Mouse (Mus musculus): ENCODE results near the gene BC052040. TPM values are rescaled to one million over a fixed set of nuclear protein-coding genes. Genes with fewer than 3 reads are reported as not detected.
A peak's percentile ranks its signal among the peaks of the same experiment; 100 is the strongest.

Gene BC052040
- polyA plus RNA-seq, 1 experiment: 3.8 TPM

DNA sequence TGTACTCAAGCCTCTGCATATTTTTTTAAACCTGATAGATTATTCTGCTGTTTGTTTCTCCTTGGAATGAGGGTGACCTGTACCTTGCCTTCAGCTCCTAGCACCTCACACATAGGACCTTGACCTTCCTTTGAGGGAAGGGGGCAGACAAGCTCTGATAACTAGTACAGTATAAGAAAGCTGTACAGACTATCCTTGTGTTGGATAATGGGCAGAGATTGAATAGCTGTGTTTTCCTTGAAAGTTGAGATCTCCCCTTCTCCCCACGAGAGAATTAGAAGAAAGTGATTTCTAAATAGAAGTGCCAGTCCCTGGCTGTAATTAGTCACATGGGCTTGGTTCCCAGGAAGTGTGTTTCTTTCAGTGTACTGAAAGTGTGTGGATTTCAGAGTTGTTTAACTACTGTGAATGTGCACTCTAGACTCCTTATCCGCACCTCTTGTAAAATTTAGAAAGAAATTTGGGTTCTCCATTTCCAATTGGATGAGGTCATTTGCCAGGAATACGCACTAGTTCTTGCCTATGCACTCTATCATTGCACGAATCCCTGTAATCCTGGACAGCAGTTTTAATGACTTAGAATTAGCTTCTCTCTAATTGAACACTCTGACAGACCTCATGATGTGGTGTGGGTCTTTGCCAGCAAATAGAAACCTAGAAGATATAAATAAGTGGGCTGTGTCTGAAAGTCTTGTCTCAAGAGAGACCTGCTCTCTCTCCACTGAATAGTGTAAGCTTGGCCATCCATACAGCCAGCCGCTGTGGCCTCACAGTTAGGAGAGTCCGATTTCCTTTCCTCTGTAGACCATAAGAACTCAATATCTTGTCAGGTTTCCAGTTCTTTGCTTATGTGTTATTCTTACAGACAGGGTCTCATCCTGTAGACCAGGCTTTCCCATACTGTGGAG is 79.0 kb downstream of the BC052040 start:
- WGBS: 94% methylated on average over 6 of the region's 6 CpGs
- no peaks in the 10 kb centered on the region for H3K36me3 ChIP-seq (ENCODE audit: control insufficient read depth, insufficient read depth, low read length)
- TF ChIP-seq POLR2A (IDR thresholded peaks at IDR 0.05; ENCODE audit: control insufficient read depth, extremely low read depth, insufficient read depth, low read length, poor library complexity) (no peak), CTCF (IDR thresholded peaks at IDR 0.05; ENCODE audit: borderline replicate concordance, control insufficient read depth, extremely low read depth, insufficient read depth, low read length, poor library complexity) (no peak)
- no peak for DNase-seq
- no peaks in the 10 kb centered on the region for H3K27me3 ChIP-seq (ENCODE audit: control insufficient read depth, insufficient read depth, low read length)
- no peaks in the 10 kb centered on the region for H3K4me1 ChIP-seq (replicated peaks; ENCODE audit: control insufficient read depth, insufficient read depth, low read length)
- H3K4me3 ChIP-seq (ENCODE audit: control insufficient read depth, insufficient read depth, low read length): no peak overlapping the region
- H3K27ac ChIP-seq (ENCODE audit: control insufficient read depth, insufficient read depth, low read length): no peak overlapping the region

- DNase-seq: peak; percentile 45
- Histone ChIP-seq H3K4me3 (ENCODE audit: control insufficient read depth, insufficient read depth, low read length) (no peak overlapping the region), H3K4me1 (replicated peaks; ENCODE audit: control insufficient read depth, insufficient read depth, low read length) (peaks cover 7% of the 10 kb centered on the region), H3K27me3 (ENCODE audit: control insufficient read depth, insufficient read depth, low read length) (no peaks in the 10 kb centered on the region), H3K36me3 (ENCODE audit: control insufficient read depth, insufficient read depth, low read length) (no peaks in the 10 kb centered on the region), H3K27ac (ENCODE audit: control insufficient read depth, insufficient read depth, low read length) (no peak overlapping the region)
- WGBS: 1% methylated on average over 2 of the region's 2 CpGs
- TF ChIP-seq CTCF (IDR thresholded peaks at IDR 0.05; ENCODE audit: borderline replicate concordance, control insufficient read depth, extremely low read depth, insufficient read depth, low read length, poor library complexity) (no peak), POLR2A (IDR thresholded peaks at IDR 0.05; ENCODE audit: control insufficient read depth, extremely low read depth, insufficient read depth, low read length, poor library complexity) (no peak)
These were observed 86.0 kb downstream of the BC052040 start for GRCm38 (mm10) chr2:115667516-115667915.

DNA sequence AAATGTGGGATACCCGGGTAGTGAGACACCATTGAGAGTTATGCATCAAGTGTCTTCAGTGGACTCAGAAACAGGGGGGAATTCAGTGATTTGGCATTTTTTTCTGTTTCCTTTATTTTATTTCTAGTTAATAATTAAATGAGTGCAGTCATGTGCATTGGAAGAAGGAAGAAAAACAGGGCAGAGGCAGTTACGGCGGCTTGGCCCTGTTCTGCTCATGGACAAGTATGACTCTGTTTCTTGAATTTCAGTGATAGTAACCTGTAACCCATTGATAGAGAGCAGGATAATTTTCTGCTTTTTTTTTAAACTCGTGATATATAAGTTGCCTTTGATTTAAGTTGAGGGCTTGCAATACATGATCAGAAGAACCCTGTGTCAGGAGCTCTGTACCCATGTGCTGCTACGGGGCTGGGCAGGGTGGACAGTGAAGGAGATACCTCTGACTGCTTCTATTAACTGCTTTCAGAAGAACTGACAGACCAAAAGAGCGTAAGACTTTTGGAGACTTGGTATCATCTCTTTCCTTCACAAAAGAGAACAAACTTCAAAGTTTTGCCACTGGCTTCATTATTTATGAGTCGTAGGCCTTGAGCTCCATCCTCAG is 91.6 kb downstream of the BC052040 start:
- no peaks in the 10 kb centered on the region for H3K27me3 ChIP-seq (ENCODE audit: control insufficient read depth, insufficient read depth, low read length)
- H3K4me1 ChIP-seq (replicated peaks; ENCODE audit: control insufficient read depth, insufficient read depth, low read length): no peaks in the 10 kb centered on the region
- TF ChIP-seq POLR2A (IDR thresholded peaks at IDR 0.05; ENCODE audit: control insufficient read depth, extremely low read depth, insufficient read depth, low read length, poor library complexity) (no peak), CTCF (IDR thresholded peaks at IDR 0.05; ENCODE audit: borderline replicate concordance, control insufficient read depth, extremely low read depth, insufficient read depth, low read length, poor library complexity) (no peak)
- H3K4me3 ChIP-seq (ENCODE audit: control insufficient read depth, insufficient read depth, low read length): no peak overlapping the region
- DNase-seq: no peak
- H3K27ac ChIP-seq (ENCODE audit: control insufficient read depth, insufficient read depth, low read length): no peak overlapping the region
- WGBS: 96% methylated on average over 7 of the region's 7 CpGs
- H3K36me3 ChIP-seq (ENCODE audit: control insufficient read depth, insufficient read depth, low read length): no peaks in the 10 kb centered on the region

- TF ChIP-seq POLR2A (IDR thresholded peaks at IDR 0.05; ENCODE audit: control insufficient read depth, extremely low read depth, insufficient read depth, low read length, poor library complexity) (no peak), CTCF (IDR thresholded peaks at IDR 0.05; ENCODE audit: borderline replicate concordance, control insufficient read depth, extremely low read depth, insufficient read depth, low read length, poor library complexity) (no peak)
- Histone ChIP-seq H3K36me3 (ENCODE audit: control insufficient read depth, insufficient read depth, low read length) (no peaks in the 10 kb centered on the region), H3K27ac (ENCODE audit: control insufficient read depth, insufficient read depth, low read length) (no peak overlapping the region), H3K27me3 (ENCODE audit: control insufficient read depth, insufficient read depth, low read length) (no peaks in the 10 kb centered on the region), H3K4me3 (ENCODE audit: control insufficient read depth, insufficient read depth, low read length) (no peak overlapping the region), H3K4me1 (replicated peaks; ENCODE audit: control insufficient read depth, insufficient read depth, low read length) (no peaks in the 10 kb centered on the region)
- WGBS: 89% methylated on average over 5 of the region's 5 CpGs
- no peak for DNase-seq
These were observed 97.3 kb downstream of the BC052040 start for GRCm38 (mm10) chr2:115678786-115679185.

- H3K27ac ChIP-seq (ENCODE audit: control insufficient read depth, insufficient read depth, low read length): no peak overlapping the region
- H3K4me3 ChIP-seq (ENCODE audit: control insufficient read depth, insufficient read depth, low read length): no peak overlapping the region
- no peaks in the 10 kb centered on the region for H3K36me3 ChIP-seq (ENCODE audit: control insufficient read depth, insufficient read depth, low read length)
- no peaks in the 10 kb centered on the region for H3K4me1 ChIP-seq (replicated peaks; ENCODE audit: control insufficient read depth, insufficient read depth, low read length)
- TF ChIP-seq CTCF (IDR thresholded peaks at IDR 0.05; ENCODE audit: borderline replicate concordance, control insufficient read depth, extremely low read depth, insufficient read depth, low read length, poor library complexity) (no peak), POLR2A (IDR thresholded peaks at IDR 0.05; ENCODE audit: control insufficient read depth, extremely low read depth, insufficient read depth, low read length, poor library complexity) (no peak)
- WGBS: 94% methylated on average over 3 of the region's 3 CpGs
- no peaks in the 10 kb centered on the region for H3K27me3 ChIP-seq (ENCODE audit: control insufficient read depth, insufficient read depth, low read length)
- no peak for DNase-seq
These were observed 103.7 kb downstream of the BC052040 start for GRCm38 (mm10) chr2:115685250-115685649.

- DNase-seq: no peak
- TF ChIP-seq POLR2A (IDR thresholded peaks at IDR 0.05; ENCODE audit: control insufficient read depth, extremely low read depth, insufficient read depth, low read length, poor library complexity) (no peak), CTCF (IDR thresholded peaks at IDR 0.05; ENCODE audit: borderline replicate concordance, control insufficient read depth, extremely low read depth, insufficient read depth, low read length, poor library complexity) (no peak)
- no peak overlapping the region for H3K27ac ChIP-seq (ENCODE audit: control insufficient read depth, insufficient read depth, low read length)
- no peaks in the 10 kb centered on the region for H3K27me3 ChIP-seq (ENCODE audit: control insufficient read depth, insufficient read depth, low read length)
- no peaks in the 10 kb centered on the region for H3K4me1 ChIP-seq (replicated peaks; ENCODE audit: control insufficient read depth, insufficient read depth, low read length)
- WGBS: 98% methylated on average over 4 of the region's 4 CpGs
- H3K36me3 ChIP-seq (ENCODE audit: control insufficient read depth, insufficient read depth, low read length): no peaks in the 10 kb centered on the region
- no peak overlapping the region for H3K4me3 ChIP-seq (ENCODE audit: control insufficient read depth, insufficient read depth, low read length)
These were observed 106.1 kb downstream of the BC052040 start for GRCm38 (mm10) chr2:115687612-115688011.
